Mouse (Mus musculus) kidney, postnatal 36 days (tissue): ENCODE measurements at regions not wholly inside any gene's neighbourhood (a gene's known extent, or its start where the extent isn't known, plus 50 kb on each side); places are given as distances from the start of the nearest gene placed in this dataset.
A peak's percentile ranks its signal among the peaks of the same experiment; 100 is the strongest.

Experiments used
- DNase-seq, 2 experiments: peaks; one replicate each; pipeline ENCODE4 v3.0.0; 2021 to 2022; ENCODE audit warnings: mixed read lengths in 2 of 2

GRCm38 (mm10) chr6:82860485-82860884 is 79.1 kb downstream of the Sema4f start:
- peak; percentile 33 to 46 for DNase-seq

- DNase-seq, result no peak
Measured at GRCm38 (mm10) chr6:82856218-82856617, 82.0 kb upstream of the Hk2 start.

- DNase-seq, result no peak
Measured at GRCm38 (mm10) chr6:82855401-82855800, 81.1 kb upstream of the Hk2 start.

- no peak for DNase-seq
Measured at GRCm38 (mm10) chr6:82854780-82855179, 80.5 kb upstream of the Hk2 start.

GRCm38 (mm10) chr6:82854338-82854737 is 80.1 kb upstream of the Hk2 start:
- no peak for DNase-seq

- no peak for DNase-seq
Measured at GRCm38 (mm10) chr6:82853076-82853475, 78.8 kb upstream of the Hk2 start.

DNA sequence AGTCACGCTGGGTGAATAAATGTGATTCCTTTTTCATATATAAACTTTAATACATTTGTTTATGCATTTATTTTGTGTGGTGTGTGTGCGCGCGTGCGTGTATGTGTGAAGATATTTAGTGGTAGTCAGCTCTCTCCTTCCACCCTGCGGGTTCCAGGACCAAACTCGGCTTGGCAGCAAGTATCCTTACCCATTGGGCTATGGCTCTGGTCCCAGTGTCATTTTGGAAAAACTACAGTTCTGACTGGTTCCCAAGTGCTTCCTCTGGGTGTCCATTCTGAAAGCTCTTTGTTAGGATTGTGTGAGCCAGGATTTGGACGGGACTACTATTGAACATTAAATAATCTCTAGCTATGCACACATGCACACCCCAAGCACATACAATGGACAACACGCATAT is 76.3 kb upstream of the Hk2 start:
- no peak for DNase-seq

DNA sequence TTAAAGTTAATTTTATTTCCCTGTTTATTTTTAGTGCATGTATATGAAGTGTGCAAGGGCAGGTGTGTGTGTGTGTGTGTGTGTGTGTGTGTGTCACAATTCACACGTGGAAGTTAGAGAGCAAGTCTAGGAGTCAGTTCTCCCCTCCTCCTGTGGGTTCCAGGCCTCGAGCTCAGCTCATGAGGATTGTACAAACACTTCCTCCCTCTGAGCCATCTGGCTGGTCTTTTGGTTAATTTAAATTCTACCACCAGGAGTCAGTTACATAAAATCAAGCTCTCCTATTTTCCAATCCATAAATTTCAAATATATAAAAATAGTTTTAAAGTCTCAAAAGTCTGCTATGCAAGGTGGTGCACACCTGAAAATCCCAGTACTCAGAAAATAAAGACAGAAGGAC is 73.3 kb upstream of the Hk2 start:
- no peak for DNase-seq

DNA sequence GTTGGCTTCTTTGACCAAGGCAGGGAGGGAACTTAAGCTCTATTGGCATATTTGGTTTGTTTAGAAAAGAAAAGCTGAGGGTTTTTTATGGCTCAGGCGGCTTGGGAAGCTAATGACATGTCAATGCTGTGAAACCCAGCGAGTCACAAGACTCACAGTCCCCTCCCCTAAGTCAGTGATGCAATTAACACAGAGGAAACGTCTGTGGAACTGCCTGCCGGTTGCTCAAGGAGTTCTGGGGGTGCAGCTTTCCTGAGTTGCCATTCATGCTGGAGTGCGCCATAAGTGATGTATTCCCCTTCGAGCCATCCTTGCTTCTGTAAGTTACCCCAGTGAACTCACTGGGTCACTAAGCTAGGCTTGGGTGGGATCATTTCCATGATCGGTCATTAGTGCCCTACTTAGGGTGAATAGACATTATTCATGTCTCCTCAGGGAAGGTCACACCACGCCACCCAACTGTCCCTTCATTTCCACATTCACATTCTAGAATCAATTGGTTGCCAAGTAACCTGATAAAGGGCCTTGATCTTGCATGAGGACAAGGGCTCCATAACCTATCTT is 72.4 kb upstream of the Hk2 start:
- no peak for DNase-seq

GRCm38 (mm10) chr6:82844432-82844831 is 70.2 kb upstream of the Hk2 start:
- no peak for DNase-seq

- DNase-seq, result no peak
Measured at GRCm38 (mm10) chr6:82843881-82844280, 69.6 kb upstream of the Hk2 start.

- DNase-seq, result no peak
Measured at GRCm38 (mm10) chr6:82837246-82837645, 63.0 kb upstream of the Hk2 start.

GRCm38 (mm10) chr6:82835222-82836064 is 61.2 kb upstream of the Hk2 start:
- DNase-seq, result no peak

DNA sequence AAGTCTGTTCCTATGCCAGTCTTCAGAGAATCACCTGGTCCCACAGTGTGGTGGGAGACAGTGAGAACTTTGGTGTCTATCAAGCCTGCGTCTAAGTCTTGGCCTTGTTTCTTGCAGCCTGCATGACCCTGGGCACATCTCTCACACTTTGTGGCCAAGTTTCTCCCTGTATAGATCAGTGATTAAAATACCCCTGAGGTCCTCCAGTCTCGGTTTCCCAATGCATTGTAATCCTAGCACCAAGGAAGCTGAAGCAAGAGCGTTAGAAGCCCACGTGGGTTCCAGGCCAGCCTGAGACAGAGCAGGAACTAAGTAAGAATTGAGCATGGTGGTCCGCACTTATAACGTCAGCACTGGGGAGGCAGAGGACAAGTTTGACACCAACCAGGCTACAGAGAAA is 59.6 kb upstream of the Hk2 start:
- no peak for DNase-seq

- DNase-seq, result no peak
Measured at GRCm38 (mm10) chr6:82831211-82831610, 57.0 kb upstream of the Hk2 start.

GRCm38 (mm10) chr6:82824684-82825083 is 50.4 kb upstream of the Hk2 start:
- no peak for DNase-seq

- no peak for DNase-seq
Measured at GRCm38 (mm10) chr6:82824240-82824639, 50.0 kb upstream of the Hk2 start.
